Mouse (Mus musculus) embryonic facial prominence, embryonic 10.5 days (tissue): Measurements from ENCODE around the gene Snrpf. TPM values are rescaled to one million over a fixed set of nuclear protein-coding genes. Genes with fewer than 3 reads are reported as not detected.

ENCODE experiments used
- DNase-seq: peaks from one replicate; pipeline ENCODE4 v3.0.0-alpha.2; 2017; ENCODE audit warnings: low spot score
- H3K27ac ChIP-seq: fragments of 300-500 bp; sonication (generic); replicated peaks from 2 replicates; pipeline ENCODE4 v1.5.1; 2016; ENCODE audit warnings: mild to moderate bottlenecking
- H3K27me3 ChIP-seq: fragments of 300-500 bp; sonication (generic); replicated peaks from 2 replicates; pipeline ENCODE4 v1.6.1; 2016; ENCODE audit warnings: low read depth, mild to moderate bottlenecking; ENCODE audit not compliant: poor library complexity, severe bottlenecking
- H3K36me3 ChIP-seq: fragments of 300-500 bp; sonication (generic); replicated peaks from 2 replicates; pipeline ENCODE4 v1.6.1; 2016; ENCODE audit warnings: mild to moderate bottlenecking, moderate library complexity
- H3K4me1 ChIP-seq: fragments of 300-500 bp; sonication (generic); 2 replicates; pipeline ENCODE4 v1.6.1; 2016
- H3K4me3 ChIP-seq: fragments of 300-500 bp; sonication (generic); 2 replicates; pipeline ENCODE4 v1.5.1; 2016; ENCODE audit warnings: mild to moderate bottlenecking, moderate library complexity
- H3K9me3 ChIP-seq: fragments of 300-500 bp; sonication (generic); 2 replicates; pipeline ENCODE4 v1.6.1; 2016; ENCODE audit warnings: mild to moderate bottlenecking
- WGBS: fragments of 180-500 bp; shearing (Covaris S2); methylation state at CpG from one replicate; pipeline ENCODE4 v1.1.7; 2016; 5-methylcytosine and 5-hydroxymethylcytosine counted together
- polyA plus RNA-seq: library from polyadenylated mRNA; unstranded; fragments of >200 nt; fragmentation: Nextera tagmentation; extraction: Ambion mirVana; gene quantifications from 2 replicates; pipeline ENCODE4 v1.2.1, GENCODE M21; 2016

Gene Snrpf
- 189 TPM in 2 replicates for polyA plus RNA-seq

DNA sequence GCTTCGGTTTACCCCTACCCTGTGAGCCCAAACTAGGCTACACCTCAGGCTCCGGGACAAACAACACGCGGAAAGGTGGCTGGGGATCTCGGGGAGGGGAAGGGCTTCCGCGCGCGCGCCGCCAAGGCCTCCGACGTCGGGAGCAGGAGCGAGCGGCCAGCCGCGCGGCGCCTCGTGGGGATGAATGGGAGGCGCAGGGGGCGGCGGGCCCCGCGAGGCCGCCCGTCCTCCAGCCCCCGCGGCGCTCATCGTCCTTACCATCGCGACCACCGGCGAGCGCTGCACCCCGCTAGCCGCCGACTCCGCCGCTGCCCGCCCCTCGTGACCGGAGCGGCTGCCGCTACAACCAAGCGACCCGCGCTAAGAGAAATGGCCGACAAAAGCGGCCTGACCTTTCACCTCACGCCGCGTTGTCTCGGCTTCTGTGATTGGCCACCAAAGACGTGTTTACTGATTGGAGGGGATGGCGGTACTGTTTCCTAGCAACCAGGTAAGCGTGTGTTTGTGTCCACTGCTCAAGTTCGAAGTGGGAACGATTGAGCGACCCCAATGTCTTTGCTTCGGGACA is at the start of gene Snrpf:
Gene Snrpf (minus strand): TSS at position 426 of the 568 bp plus-strand sequence.
- Histone ChIP-seq H3K4me1 (peaks cover 18% of the 10 kb centered on the region), H3K4me3 (peak within 1 kb of the TSS; percentile 93), H3K9me3 (no peaks in the 10 kb centered on the region), H3K36me3 (peaks cover 36% of the 10 kb centered on the region), H3K27me3 (0 out of 2 replicates have a peak, but pooled peaks cover 3% of the 10 kb centered on the region), H3K27ac (peak within 1 kb of the TSS; percentile 98)
- WGBS = under 1% methylated on average over 63 of the region's 63 CpGs
- DNase-seq = peak; percentile 93

DNA sequence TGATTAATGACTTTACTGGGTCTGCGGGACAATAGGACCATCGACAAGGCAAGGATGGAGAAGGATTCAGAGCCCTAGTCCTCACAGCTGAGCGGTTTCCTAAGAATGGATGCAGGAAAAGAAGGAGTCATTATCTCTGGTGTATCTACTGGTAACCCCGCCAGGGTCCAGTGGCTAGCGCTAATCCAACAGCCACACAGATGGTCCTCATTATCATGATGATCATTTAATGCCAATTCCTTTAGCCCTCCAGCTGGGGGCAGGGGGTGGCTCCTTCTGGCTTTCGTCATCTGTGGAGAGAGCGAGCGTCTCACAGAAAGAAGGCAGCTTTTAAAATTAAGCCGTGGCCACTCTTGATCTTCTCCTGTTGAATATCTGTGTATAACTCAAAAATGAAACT is 46.4 kb upstream of the Snrpf start:
- 31% methylated on average over 9 of the region's 9 CpGs for WGBS

DNA sequence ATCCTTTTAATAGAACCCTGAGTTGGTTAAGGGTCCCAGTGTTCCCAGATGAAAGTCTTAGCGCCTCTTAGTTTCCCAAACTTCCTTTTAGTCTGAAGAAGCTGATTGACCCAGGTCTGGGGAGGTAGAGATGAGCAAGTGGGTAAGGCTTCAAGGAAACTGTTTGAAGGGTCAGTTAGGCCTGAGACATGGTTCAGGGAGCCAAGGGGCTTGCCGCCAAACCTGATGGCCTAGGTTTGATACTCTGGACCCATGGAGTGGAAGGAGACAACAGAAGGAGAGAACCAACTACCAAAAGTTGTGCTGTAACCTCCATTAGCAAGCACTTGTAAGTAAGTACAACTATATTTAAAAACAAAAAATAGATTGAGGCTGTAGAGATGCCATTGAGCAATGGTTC is 44.5 kb upstream of the Snrpf start:
- Histone ChIP-seq H3K4me1 (peaks cover 13% of the 10 kb centered on the region), H3K27ac (no peak overlapping the region), H3K9me3 (no peaks in the 10 kb centered on the region), H3K4me3 (no peak overlapping the region), H3K36me3 (no peaks in the 10 kb centered on the region), H3K27me3 (peaks cover 30% of the 10 kb centered on the region)
- no peak for DNase-seq
- WGBS = 91% methylated on average over 2 of the region's 2 CpGs

More for the DNA sequence above, 46.4 kb upstream of the Snrpf start:
- Histone ChIP-seq H3K4me1 (peaks cover 21% of the 10 kb centered on the region), H3K4me3 (no peak overlapping the region), H3K27me3 (peaks cover 50% of the 10 kb centered on the region), H3K9me3 (no peaks in the 10 kb centered on the region), H3K36me3 (no peaks in the 10 kb centered on the region), H3K27ac (no peak overlapping the region)
- DNase-seq = peak; percentile 67

DNA sequence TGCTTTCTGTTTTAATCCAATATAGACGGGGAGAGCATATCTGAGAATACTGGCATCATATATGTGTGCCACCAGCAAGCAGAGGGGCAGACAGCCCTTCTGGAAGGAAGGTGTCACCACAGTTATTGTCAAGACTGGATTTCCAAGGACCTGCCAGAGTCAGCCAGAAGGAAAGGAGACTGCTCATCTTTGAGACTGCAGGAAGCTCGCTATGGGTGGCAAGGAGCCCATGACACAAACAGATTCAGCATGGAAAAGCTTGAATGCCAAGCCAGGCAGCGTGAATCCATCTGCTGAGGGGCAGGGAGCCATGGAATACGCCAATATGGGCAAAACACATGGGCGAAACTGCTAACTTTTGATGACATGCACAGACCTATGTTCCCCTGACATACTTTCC is 44.1 kb upstream of the Snrpf start:
- Histone ChIP-seq H3K36me3 (no peaks in the 10 kb centered on the region), H3K27ac (no peak overlapping the region), H3K4me3 (no peak overlapping the region), H3K9me3 (no peaks in the 10 kb centered on the region), H3K4me1 (peaks cover 13% of the 10 kb centered on the region), H3K27me3 (peaks cover 26% of the 10 kb centered on the region)
- no peak for DNase-seq
- WGBS = 86% methylated on average over 5 of the region's 5 CpGs

DNA sequence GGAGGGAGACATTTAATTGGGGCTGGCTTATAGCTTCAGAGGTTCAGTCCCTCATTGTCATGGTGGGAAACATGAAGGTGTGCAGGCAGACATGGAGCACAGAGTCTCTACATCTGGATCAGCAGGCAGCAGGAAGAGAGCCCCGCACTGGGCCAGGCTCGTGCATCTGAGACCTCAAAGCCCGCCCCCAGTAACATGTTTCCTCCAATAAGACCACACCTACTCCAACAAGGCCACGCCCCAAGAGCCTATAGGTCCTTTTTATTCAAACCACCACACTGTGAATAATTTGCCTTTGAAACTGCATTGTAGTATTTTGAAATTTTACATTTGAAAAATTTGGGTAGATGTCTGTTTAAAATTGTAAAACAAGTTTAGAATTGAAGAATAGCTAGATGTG is 42.6 kb upstream of the Snrpf start:
- 75% methylated on average over 4 of the region's 4 CpGs for WGBS
- Histone ChIP-seq H3K4me3 (no peak overlapping the region), H3K4me1 (peaks cover 13% of the 10 kb centered on the region), H3K27ac (no peak overlapping the region), H3K36me3 (no peaks in the 10 kb centered on the region), H3K27me3 (peaks cover 12% of the 10 kb centered on the region), H3K9me3 (no peaks in the 10 kb centered on the region)
- DNase-seq = no peak

DNA sequence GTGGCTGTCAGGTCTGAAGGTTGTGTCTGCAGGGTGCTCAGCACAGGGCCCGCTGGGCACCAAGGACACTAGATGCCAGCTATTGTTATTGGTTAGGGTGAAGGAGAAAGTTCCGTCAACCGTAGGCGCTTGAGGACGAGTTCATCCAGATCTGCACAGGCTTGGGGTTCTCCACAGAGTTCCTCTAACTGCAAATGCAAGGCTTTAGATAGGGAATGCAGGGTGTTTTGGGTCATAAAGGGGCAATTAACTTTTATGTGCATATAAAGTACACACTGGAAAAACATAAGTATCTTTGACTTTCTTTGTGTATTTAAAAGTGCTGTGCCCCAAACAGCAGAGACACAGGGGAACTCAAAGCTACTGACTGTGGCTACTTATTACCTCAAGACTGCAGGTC is 40.8 kb upstream of the Snrpf start:
- Histone ChIP-seq H3K4me3 (no peak overlapping the region), H3K9me3 (no peaks in the 10 kb centered on the region), H3K27ac (no peak overlapping the region), H3K27me3 (peaks cover 4% of the 10 kb centered on the region), H3K4me1 (no peaks in the 10 kb centered on the region), H3K36me3 (no peaks in the 10 kb centered on the region)
- DNase-seq = no peak
- WGBS = 96% methylated on average over 5 of the region's 5 CpGs

DNA sequence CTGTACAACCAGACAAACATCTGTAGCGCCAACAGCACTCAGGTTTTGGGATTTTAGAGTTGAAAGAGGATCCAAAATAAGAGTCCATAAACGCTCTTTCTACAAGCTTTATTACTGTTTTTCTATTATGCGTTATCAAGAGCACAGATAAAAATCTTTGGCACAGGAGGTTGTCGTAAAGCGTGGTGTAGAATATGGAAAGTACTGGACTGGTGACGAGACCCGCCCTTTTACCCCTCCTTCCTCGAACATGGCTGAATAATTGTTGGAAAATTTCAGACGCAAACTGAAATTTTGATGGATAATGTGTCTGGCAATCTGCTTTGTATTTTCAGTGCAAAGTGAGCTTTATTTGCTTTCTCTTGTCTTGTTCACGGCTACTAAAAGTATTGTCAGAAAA is 34.6 kb upstream of the Snrpf start:
- H3K4me3 ChIP-seq = no peak overlapping the region
- H3K9me3 ChIP-seq = no peaks in the 10 kb centered on the region
- no peaks in the 10 kb centered on the region for H3K36me3 ChIP-seq
- 89% methylated on average over 10 of the region's 10 CpGs for WGBS
- H3K27ac ChIP-seq = no peak overlapping the region
- H3K4me1 ChIP-seq = no peaks in the 10 kb centered on the region
- no peak for DNase-seq
- no peaks in the 10 kb centered on the region for H3K27me3 ChIP-seq

DNA sequence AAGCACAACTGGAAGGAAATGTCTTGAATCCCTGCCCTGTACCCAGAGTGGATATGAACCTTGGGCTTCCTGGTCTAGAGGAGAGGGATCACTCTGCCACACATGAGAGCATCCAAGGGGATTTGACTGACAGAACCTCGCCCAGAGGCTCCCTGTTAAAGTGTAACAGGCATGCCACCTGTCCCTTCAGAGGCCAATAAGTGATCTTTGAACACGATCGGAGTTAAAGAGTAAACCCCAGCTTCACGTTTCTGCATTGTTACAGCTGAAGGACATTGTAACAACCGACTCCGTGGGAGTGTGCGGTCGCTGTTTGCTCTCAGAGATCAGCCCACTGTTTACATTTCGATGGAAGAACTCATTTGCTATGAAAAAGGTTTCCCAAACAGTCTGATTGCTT is 34.2 kb upstream of the Snrpf start:
- no peak for DNase-seq
- WGBS = 62% methylated on average over 9 of the region's 9 CpGs

DNA sequence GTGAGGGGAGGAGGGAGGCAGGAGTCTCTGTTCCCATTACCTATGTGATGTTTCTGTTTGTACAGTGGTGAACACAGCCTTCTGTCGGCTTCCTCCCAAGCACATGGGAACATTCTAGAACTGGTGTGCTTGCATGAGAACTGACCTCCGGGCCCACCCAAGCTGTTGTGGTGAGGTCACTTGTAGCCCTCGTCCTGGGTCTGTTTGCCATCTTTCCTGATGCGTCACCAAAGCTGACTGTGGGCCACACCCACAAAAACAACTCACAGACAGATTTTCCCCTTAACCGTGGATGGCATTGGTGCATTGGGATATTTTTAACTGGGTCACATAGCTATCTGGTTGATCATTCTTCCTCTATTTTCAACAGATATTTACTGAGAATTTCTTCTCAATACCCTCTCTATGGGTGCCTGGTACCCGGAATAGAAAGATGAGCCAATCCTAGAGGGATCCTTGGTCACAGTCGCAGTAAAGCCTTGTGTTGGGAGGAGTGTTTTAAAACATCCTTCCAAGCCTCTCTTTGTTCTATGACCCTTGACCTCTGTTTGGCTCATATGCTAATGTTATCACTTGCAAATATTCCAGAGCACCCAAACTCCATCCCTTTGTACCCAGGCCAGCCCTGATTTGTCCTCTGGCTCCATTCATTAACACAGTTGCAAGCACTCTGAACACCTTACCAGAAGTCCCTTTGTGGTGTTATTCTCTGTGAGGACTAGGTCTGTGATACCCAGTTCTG is 31.1 kb upstream of the Snrpf start:
- no peak for DNase-seq
- Histone ChIP-seq H3K4me1 (no peaks in the 10 kb centered on the region), H3K9me3 (no peaks in the 10 kb centered on the region), H3K27me3 (no peaks in the 10 kb centered on the region), H3K4me3 (no peak overlapping the region), H3K27ac (no peak overlapping the region), H3K36me3 (no peaks in the 10 kb centered on the region)
- WGBS = 73% methylated on average over 7 of the region's 7 CpGs

More for the DNA sequence above, 34.2 kb upstream of the Snrpf start:
- Histone ChIP-seq H3K9me3 (no peaks in the 10 kb centered on the region), H3K4me1 (no peaks in the 10 kb centered on the region), H3K27ac (no peak overlapping the region), H3K27me3 (no peaks in the 10 kb centered on the region), H3K4me3 (no peak overlapping the region), H3K36me3 (no peaks in the 10 kb centered on the region)

DNA sequence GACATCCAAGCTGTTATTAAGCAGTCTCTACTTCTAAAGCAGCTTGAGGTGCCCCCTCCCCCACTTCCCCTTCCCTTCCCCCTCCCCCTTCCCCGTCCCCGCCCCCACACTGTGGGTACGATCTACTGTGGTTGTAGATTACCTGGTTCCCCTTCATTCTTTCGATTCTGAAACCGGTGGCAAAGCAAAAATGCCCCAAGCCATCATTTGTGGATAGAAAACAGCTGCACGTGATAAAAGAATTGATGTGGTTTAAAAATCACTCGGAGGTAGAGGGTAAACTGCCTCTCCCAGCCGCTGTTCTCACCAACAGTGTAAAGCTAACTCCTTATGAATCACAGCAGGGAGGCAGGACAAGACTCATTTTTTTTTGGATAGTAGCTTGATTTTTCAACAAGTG is 25.3 kb upstream of the Snrpf start:
- no peaks in the 10 kb centered on the region for H3K27me3 ChIP-seq
- no peaks in the 10 kb centered on the region for H3K4me1 ChIP-seq
- H3K9me3 ChIP-seq = no peaks in the 10 kb centered on the region
- H3K4me3 ChIP-seq = no peak overlapping the region
- H3K27ac ChIP-seq = no peak overlapping the region
- 74% methylated on average over 8 of the region's 8 CpGs for WGBS
- H3K36me3 ChIP-seq = no peaks in the 10 kb centered on the region
- DNase-seq = no peak

DNA sequence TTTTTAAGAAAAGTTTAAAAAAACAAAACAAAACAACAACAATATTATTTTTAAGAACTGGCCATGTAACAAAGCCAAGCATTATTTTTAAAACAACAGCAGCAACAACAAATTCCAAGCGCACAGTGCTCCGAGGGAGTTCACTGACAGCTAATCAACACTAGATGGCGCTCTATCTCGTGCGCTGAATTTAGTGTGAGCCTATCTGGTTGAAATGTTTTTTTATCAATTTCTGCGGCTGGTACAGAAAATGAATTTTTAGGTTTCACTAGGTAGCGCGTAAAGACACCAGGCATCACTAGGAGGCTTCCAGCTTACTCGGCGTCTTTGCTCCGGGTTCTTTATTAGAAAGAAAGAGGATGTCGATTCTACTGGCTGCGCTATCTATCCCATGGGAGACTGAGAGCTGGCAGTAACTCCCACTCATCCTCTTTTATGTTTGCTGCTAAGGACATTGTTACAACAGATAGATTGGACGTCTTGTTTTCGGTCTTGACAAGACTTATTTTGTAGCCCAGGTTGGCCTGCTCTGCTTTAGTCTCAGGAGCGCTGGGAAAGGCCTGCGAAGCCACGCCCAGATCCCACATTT is 22.0 kb upstream of the Snrpf start:
- no peak overlapping the region for H3K4me3 ChIP-seq
- no peaks in the 10 kb centered on the region for H3K4me1 ChIP-seq
- no peaks in the 10 kb centered on the region for H3K36me3 ChIP-seq
- WGBS = 53% methylated on average over 18 of the region's 18 CpGs
- H3K9me3 ChIP-seq = no peaks in the 10 kb centered on the region
- H3K27me3 ChIP-seq = no peaks in the 10 kb centered on the region
- peak; percentile 49 for DNase-seq
- no peak overlapping the region for H3K27ac ChIP-seq

DNA sequence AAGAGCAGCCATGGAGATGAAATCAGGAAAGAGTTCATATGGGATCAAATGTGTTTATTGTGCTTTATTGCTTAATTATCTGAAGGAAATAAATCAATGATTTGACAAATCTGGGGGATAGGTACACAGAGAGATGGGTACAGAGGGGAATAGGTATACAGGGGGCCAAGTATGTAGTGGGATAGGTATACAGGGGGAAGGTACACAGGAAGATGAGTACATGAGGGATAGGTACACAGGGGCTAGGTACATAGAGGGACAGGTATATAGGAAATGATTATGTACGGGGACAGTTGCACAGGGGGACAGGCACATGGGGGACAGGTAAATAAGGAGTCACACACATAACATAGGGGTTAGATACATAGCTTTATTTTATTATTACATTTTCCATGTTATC is 21.4 kb upstream of the Snrpf start:
- H3K4me1 ChIP-seq = no peaks in the 10 kb centered on the region
- no peaks in the 10 kb centered on the region for H3K9me3 ChIP-seq
- H3K27ac ChIP-seq = no peak overlapping the region
- 92% methylated on average over 1 of the region's 1 CpGs for WGBS
- H3K36me3 ChIP-seq = no peaks in the 10 kb centered on the region
- no peak for DNase-seq
- H3K4me3 ChIP-seq = no peak overlapping the region
- no peaks in the 10 kb centered on the region for H3K27me3 ChIP-seq

DNA sequence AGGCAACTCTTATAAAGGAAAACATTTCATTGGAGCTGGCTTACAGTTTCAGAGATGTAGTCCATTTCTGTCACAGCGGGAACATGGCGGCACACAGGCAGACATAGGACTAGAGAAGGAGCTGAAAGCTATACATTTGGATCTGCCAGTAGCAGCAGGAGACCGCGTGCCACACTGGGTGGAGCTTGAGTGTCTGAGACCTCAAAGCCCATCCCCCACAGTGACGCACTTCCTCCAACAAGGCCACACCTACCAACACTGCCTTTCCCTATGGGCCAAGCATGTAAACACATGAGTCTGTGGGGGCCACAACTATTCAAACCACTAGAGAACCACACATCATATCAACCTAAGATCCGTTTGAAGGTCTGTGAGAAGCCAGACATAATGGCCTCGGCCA is 19.7 kb upstream of the Snrpf start:
- Histone ChIP-seq H3K9me3 (no peaks in the 10 kb centered on the region), H3K27ac (no peak overlapping the region), H3K4me3 (no peak overlapping the region), H3K4me1 (no peaks in the 10 kb centered on the region), H3K36me3 (no peaks in the 10 kb centered on the region), H3K27me3 (no peaks in the 10 kb centered on the region)
- DNase-seq = no peak
- WGBS = 90% methylated on average over 7 of the region's 7 CpGs
